Mouse (Mus musculus): ENCODE measurements at regions not wholly inside any gene's neighbourhood (a gene's known extent, or its start where the extent isn't known, plus 50 kb on each side); places are given as distances from the start of the nearest gene placed in this dataset.
A peak's percentile ranks its signal among the peaks of the same experiment; 100 is the strongest.

GRCm38 (mm10) chr10:91583204-91583603 is 402.1 kb upstream of the Tmpo start:
- no peak for DNase-seq (ENCODE audit: low spot score)

- no peak for DNase-seq (ENCODE audit: low spot score)
Observed at GRCm38 (mm10) chr10:91580959-91581358, 399.8 kb upstream of the Tmpo start.

- no peak for DNase-seq (ENCODE audit: low spot score)
Observed at GRCm38 (mm10) chr10:91575323-91576064, 394.4 kb upstream of the Tmpo start.

- DNase-seq (ENCODE audit: low spot score) = no peak
Observed at GRCm38 (mm10) chr10:91572796-91573195, 391.7 kb upstream of the Tmpo start.

GRCm38 (mm10) chr10:91569046-91569445 is 387.9 kb upstream of the Tmpo start:
- no peak for DNase-seq (ENCODE audit: low spot score)

GRCm38 (mm10) chr10:91566116-91566774 is 385.1 kb upstream of the Tmpo start:
- DNase-seq (ENCODE audit: low spot score) = peak; percentile 12

- no peak for DNase-seq (ENCODE audit: low spot score)
Observed at GRCm38 (mm10) chr10:91559307-91559706, 378.2 kb upstream of the Tmpo start.

- no peak for DNase-seq (ENCODE audit: low spot score)
Observed at GRCm38 (mm10) chr10:91548071-91548470, 367.0 kb upstream of the Tmpo start.

GRCm38 (mm10) chr10:91546140-91546539 is 365.0 kb upstream of the Tmpo start:
- DNase-seq (ENCODE audit: low spot score) = peak; percentile 72

- no peak for DNase-seq (ENCODE audit: low spot score)
Observed at GRCm38 (mm10) chr10:91545421-91545820, 364.3 kb upstream of the Tmpo start.

GRCm38 (mm10) chr10:91543167-91543918 is 362.2 kb upstream of the Tmpo start:
- DNase-seq (ENCODE audit: low spot score) = no peak

GRCm38 (mm10) chr10:91542201-91542604 is 361.1 kb upstream of the Tmpo start:
- DNase-seq (ENCODE audit: low spot score) = peak; percentile 33

GRCm38 (mm10) chr10:91537241-91537640 is 356.1 kb upstream of the Tmpo start:
- DNase-seq (ENCODE audit: low spot score) = peak; percentile 44

GRCm38 (mm10) chr10:91535392-91535791 is 354.3 kb upstream of the Tmpo start:
- no peak for DNase-seq (ENCODE audit: low spot score)

GRCm38 (mm10) chr10:91528305-91528704 is 347.2 kb upstream of the Tmpo start:
- DNase-seq (ENCODE audit: low spot score) = peak; percentile 12

GRCm38 (mm10) chr10:91521168-91521567 is 340.1 kb upstream of the Tmpo start:
- no peak for DNase-seq (ENCODE audit: low spot score)

GRCm38 (mm10) chr10:91515021-91515371 is 333.9 kb upstream of the Tmpo start:
- DNase-seq (ENCODE audit: low spot score) = no peak

GRCm38 (mm10) chr10:91514163-91515020 is 333.3 kb upstream of the Tmpo start:
- DNase-seq (ENCODE audit: low spot score) = no peak

GRCm38 (mm10) chr10:91507038-91507437 is 325.9 kb upstream of the Tmpo start:
- DNase-seq (ENCODE audit: low spot score) = no peak

GRCm38 (mm10) chr10:91504891-91505290 is 323.8 kb upstream of the Tmpo start:
- DNase-seq (ENCODE audit: low spot score) = no peak

GRCm38 (mm10) chr10:91498543-91498942 is 317.4 kb upstream of the Tmpo start:
- DNase-seq (ENCODE audit: low spot score) = no peak

- DNase-seq (ENCODE audit: low spot score) = no peak
Observed at GRCm38 (mm10) chr10:91464691-91465090, 283.6 kb upstream of the Tmpo start.
